Mouse (Mus musculus): ENCODE measurements around the gene Hoxa9. TPM values are rescaled to one million over a fixed set of nuclear protein-coding genes. Genes with fewer than 3 reads are reported as not detected.

Gene Hoxa9
- total RNA-seq, 2 experiments from 2014 or later: 7.8 to 11.2 TPM

DNA sequence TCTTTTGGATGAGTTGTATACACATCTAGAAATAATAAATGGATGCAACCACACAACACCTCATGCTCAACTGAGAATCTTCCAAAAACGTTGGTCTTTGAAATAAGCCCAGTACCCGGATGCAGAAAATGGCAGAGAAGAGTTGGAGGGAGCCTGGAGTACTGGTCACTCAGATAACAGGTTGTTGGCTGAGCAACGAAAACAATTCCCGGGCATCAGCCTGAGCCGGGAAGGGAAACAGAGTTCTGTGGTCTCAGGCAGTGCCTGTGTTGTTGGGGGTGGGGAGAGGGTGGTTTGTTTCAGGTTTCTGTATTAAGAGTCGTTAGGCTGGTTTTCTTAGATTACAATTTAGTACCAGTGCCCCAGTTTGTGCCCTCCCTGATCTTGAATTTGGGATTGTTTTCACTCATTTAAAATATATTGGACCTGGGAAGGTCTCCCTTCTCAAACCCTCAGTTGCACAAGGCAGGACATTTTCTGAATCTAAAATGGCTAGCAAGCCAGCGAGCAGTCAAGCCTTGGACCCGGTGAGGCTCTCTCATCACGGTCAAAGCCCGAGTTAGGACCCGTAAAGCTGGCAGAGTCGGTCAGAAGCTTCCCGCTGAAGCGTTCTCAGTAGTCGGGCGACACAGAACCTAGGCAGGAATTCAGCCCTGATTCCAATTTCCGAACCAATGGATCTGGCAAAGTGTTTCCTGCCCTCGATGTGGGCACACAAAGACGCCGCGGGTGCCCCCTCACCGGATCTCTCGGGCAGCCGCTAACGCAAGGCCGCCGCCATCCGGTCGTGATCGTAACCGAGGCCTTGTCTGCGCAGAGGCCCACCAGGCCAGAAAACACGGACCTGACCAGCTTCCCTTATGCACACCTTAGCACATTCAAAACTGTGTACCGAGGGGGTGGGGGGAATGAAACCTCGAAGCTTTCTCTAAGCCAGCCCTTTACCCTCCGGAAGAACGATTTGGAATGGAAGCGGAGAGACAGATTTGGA lies 2.1 kb downstream of the Hoxa9 start:
- peak; percentile 61 for DNase-seq

- no peak for DNase-seq
These were observed 3.2 kb downstream of the Hoxa9 start for GRCm38 (mm10) chr6:52227470-52228222.

DNA sequence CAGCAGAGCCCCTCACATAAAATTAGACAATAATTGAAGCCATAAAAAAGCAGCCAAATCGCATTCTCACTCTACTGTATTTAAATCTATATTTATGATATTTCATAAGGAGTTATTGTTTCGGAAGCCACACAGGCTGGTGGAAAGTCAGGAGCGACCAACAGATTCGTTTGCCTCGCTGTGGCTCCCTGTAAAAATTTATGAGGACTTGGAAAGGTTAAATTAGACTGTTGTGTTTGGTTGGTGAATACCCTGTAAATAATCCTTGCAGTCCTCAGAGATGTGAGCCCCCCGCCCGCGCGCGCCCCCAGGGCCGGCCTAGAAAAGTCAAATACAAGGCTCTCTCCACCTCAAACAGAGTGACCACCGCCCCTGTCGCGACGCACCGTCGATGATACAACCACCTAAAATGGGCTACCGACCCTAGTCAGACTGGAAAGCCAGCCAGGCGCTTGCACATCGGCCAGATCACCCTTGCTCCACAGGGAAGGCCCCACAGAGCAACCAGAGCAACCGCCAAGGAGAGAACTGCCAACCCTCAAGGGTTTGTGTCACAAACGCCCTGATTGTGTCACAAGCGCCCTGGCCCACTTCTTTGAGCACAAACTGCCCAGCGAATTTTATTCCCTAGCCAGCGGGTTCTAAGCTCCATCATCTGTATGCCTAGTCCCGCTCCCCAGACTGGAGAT lies 4.2 kb downstream of the Hoxa9 start:
- peak; percentile 42 for DNase-seq

DNA sequence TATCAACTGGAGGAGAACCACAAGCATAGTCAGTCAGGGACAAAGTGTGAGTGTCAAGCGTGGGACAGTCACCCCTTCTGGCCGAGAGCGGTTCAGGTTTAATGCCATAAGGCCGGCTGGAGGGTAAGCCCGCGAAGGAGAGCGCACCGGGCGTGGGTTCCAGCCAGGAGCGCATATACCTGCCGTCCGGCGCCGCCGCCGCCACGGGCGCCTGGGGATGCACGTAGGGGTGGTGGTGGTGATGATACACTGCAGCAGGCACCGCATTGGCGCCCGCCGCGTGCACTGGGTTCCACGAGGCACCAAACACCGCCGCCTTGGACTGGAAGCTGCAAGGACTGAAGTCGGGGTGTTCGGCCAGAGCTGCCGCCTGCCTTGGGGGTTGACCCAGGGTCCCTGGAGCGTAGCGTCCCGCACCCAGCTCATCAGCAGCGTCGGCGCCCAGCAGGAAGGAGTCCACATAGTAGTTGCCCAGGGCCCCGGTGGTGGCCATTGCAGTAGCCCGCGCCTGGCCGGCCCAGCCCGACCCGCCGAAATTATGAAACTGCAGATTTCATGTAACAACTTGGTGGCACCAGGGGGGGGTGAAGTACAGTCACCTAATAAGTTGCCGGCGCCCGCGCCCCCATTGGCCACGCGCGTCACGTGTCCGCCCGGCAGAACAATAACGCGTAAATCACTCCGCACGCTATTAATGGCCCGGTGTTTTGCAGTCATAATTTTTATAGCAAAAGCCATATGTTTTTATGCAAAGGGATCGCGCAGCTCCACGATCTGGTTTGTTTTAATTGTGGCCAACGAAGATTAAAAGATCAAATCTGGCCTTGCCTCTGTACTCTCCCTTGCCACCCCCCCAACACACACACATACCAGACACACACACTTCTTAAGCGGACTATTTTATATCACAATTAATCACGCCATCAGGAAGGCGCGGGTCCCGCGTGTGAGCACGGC lies 5.0 kb downstream of the Hoxa9 start:
- peak; percentile 85 for DNase-seq

- DNase-seq: no peak
These were observed 5.8 kb downstream of the Hoxa9 start for GRCm38 (mm10) chr6:52224895-52225611.

DNA sequence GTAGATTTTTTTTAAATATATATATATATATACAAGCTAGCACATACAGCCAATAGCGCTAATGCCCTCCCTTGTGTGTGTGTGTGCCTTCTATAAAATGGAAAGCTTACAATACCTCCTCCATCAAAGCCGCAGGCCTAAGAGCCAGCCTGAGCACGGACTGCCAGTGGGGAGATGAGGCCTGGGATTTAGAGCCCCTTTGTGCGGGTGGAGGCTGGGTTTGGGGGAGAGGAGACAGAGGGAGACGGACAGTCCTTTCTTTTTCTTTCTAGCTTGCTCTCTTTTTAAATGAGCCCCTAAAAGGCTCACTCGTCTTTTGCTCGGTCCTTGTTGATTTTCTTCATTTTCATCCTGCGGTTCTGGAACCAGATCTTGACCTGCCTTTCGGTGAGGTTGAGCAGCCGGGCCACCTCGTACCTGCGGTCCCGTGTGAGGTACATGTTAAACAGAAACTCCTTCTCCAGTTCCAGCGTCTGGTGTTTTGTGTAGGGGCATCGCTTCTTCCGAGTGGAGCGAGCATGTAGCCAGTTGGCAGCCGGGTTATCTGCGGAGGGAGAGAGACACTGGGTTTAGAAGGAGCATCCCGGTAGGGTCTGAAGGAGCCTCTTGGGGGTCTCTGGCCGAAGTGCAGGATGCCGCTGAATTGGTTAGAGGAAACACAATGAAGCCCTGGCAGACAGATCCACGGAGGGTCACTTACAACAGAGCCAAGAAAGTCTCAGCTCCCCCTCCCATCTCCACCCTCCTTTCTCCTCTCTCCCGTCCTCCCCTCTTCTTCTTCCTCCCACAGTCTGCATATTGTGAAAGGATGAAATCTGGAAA lies 6.7 kb downstream of the Hoxa9 start:
- DNase-seq: no peak

GRCm38 (mm10) chr6:52222729-52223128 lies 8.2 kb downstream of the Hoxa9 start:
- DNase-seq: peak; percentile 9

DNA sequence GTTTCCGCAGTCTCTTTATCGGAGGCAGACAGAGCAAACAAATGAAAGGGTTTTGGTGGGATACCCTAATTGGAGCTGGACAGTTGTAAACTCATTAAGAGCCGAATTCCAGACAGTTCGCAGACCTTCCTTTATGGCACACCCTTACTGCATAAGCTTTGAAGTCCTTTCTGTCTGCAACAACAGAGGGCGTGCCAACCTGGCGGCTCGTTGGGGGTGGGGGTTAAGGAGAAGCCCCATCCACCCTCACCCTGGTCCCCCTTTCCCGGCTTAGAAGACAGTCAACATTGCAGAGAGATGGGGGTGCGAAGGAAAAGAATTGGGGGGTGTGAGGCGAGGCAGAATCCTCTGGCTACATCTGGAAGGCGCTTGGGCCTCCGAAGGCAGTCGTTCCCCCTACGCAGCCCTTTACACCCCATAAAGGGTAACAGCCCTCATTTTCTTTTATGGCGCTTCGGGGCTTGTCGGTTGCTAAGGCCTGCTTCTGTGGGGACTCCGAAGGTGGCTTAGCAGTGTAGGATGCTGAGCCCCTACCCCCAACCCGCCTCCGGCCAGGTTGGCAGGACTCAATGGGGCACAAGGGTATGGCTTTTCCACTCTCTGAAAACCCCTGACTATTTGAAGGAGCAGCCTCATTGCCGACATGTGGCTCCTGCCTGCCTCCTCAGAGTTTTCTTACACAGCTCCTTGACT lies 8.8 kb downstream of the Hoxa9 start:
- peak; percentile 41 for DNase-seq

DNA sequence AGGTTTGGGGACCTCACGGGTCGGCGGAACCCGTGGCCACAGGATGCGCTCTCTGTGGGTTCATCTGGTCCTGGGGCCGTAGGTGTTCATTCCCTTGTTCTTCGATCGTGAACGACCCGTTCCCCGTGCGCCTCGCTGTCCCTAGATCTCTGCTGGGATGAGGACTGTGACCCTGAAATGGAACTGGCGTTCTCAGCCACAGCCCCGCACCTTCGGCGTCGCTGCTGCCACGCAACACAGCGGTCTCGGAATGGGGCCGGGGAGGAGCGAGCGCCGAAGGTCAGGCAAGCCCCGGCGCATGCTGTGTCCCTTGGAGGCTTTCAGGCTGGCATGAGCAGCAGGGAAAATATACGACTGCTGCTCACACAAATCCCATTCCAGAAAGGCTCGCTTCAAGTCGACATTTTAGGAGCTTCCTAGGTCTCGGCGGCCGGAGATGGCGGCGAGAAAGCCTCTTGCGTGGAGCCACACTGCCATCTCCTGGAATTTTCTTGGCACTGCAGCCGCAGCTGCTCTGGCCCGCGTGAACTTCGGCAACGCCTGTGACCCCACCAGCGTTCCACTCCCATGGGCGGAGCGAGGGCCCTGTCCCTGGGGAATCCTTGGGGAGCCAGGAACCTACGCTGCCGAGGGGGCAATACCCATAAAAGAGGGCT lies 9.4 kb downstream of the Hoxa9 start, which contains the start of gene Hoxa7:
Gene Hoxa7, minus strand, starts transcription at position 518 of the 656 bp plus-strand sequence.
- DNase-seq: peak; percentile 94

DNA sequence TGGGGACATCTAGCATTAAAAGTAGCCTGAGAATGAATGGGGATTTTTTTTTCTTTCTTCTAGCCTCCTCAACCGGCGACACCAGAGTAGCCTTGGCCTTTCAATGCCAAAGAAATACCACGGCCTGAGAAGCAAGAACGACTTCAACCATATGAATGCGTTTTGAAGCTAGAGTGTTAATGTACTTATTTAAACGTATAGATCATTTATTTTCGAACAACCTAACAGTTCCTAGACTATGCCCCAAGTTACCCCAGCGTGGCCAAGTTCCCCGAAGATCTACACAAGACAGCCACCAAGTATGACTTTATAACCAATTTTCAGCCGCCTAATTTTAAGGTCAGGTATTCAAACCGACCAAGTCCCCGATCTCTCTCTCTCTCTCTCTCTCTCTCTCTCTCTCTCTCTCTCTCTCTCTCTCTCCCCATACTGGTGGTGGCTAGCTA lies 10.0 kb downstream of the Hoxa9 start:
- no peak for DNase-seq

- no peak for DNase-seq
These were observed 10.7 kb downstream of the Hoxa9 start for GRCm38 (mm10) chr6:52220003-52220864.

DNA sequence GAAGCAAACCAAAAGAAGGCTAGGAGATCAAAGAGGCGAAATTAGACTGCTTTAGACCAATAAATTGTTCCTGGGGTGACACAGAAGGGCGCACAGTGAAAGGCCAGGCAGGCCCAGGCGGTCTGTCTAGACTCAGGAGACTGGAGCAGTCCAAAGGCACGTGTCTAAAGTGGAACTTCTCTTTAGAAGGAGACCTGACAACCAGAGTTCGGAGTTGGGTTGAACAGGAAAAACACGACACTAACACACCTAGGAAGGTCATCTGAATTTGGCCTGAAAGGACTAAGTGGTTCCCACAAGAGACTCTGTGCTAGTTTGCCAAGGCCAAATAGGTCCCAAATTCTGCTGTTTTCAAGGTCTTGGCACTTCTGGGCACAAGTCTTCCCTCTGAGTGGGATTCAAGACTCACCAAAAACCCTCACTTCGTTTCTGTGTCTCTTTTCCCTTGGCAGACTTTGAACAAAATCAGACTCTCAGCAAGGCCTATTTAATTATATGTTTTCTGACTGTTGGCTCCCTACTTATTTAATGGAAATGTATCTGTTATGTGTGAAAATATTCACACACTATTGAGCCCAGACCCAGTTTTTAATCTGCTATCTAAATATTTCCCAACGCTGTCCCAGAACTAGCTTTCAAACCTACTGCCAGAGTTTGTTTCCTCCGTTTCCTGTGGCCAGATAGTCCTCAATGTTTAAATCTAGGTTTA lies 11.5 kb downstream of the Hoxa9 start:
- DNase-seq: no peak

GRCm38 (mm10) chr6:52218643-52219215 lies 12.2 kb downstream of the Hoxa9 start:
- DNase-seq: no peak

DNA sequence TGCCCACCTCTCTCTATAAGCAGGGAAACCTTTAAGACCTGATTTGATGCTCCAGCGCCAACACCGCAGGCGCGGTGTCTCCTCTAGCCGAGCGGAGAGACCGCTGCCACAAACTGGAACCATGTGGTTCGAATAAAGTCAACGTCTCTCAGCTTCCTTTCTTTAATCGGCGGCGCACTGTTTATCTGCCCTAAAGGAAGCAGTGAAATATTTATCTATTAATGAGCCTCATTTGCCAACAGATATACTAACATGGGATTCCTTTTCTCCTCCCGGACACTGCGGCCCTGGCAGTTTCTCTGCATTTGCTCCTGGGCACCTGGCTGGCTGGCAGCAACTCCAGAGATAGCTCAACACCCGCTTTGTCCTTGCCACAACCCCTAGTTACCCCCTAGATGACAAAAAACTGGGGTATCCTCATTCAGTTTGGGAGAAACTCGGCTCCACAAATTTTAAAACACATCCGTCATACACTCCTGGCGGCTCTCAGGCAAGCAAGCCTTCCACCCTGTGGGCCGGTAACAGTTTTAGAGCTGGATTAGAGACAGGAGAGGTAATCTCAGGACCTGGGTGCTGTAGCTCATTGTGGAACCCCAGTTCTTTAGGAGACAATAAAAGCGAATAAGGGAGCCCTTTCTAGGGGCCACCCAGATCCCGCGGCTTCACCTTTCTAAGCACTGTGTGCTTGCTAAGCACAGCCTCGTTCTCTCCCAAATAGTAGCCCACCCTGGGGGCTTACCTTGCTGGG lies 12.8 kb downstream of the Hoxa9 start:
- no peak for DNase-seq

DNA sequence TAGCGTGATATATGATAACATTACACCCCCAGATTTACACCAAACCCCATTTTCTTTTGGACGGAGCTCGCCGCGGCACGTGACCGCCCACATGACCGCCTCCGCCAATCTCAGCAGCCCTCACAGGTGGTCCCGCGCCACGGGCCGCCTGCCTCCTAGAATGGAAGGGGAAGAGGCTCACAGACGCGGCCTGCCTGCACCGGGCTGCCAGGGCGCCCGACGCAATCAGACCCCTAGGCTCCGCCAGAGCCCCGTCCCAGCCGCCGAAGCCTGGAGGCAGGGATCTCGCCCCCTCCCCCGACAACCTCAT lies 13.5 kb downstream of the Hoxa9 start:
- peak; percentile 84 for DNase-seq
